Mouse (Mus musculus): ENCODE results near the gene N4bp2l2. TPM values are rescaled to one million over a fixed set of nuclear protein-coding genes. Genes with fewer than 3 reads are reported as not detected.

The N4bp2l2 gene
- polyA plus RNA-seq, 1 experiment from 2014 or later: 38.3 TPM

GRCm38 (mm10) chr5:150629272-150629671, 36.7 kb downstream of the N4bp2l2 start:
- 96% methylated on average over 1 of the region's 1 CpGs for WGBS
- Histone ChIP-seq H3K4me1 (replicated peaks) (no peaks in the 10 kb centered on the region), H3K4me3 (replicated peaks) (no peak overlapping the region), H3K27me3 (replicated peaks) (no peaks in the 10 kb centered on the region), H3K9me3 (no peaks in the 10 kb centered on the region), H3K36me3 (no peaks in the 10 kb centered on the region), H3K9ac (no peak overlapping the region), H3K27ac (no peak overlapping the region), H3K4me2 (replicated peaks) (no peak overlapping the region)
- no peak for ATAC-seq

GRCm38 (mm10) chr5:150625528-150625927, 40.5 kb downstream of the N4bp2l2 start:
- Histone ChIP-seq H3K9me3 (no peaks in the 10 kb centered on the region), H3K4me2 (replicated peaks) (no peak overlapping the region), H3K27me3 (replicated peaks) (no peaks in the 10 kb centered on the region), H3K4me3 (replicated peaks) (no peak overlapping the region), H3K36me3 (no peaks in the 10 kb centered on the region), H3K9ac (no peak overlapping the region), H3K27ac (no peak overlapping the region), H3K4me1 (replicated peaks) (no peaks in the 10 kb centered on the region)
- 50% methylated on average over 7 of the region's 7 CpGs for WGBS
- peak; percentile 93 for ATAC-seq

- Histone ChIP-seq H3K27ac (no peak overlapping the region), H3K4me3 (replicated peaks) (no peak overlapping the region), H3K36me3 (no peaks in the 10 kb centered on the region), H3K4me2 (replicated peaks) (no peak overlapping the region), H3K27me3 (replicated peaks) (no peaks in the 10 kb centered on the region), H3K9me3 (no peaks in the 10 kb centered on the region), H3K9ac (no peak overlapping the region), H3K4me1 (replicated peaks) (no peaks in the 10 kb centered on the region)
- no peak for ATAC-seq
- 22% methylated on average over 1 of the region's 1 CpGs for WGBS
Observed at GRCm38 (mm10) chr5:150622792-150623191, 43.2 kb downstream of the N4bp2l2 start.

- H3K4me1 ChIP-seq (replicated peaks): no peaks in the 10 kb centered on the region
- no peaks in the 10 kb centered on the region for H3K36me3 ChIP-seq
- H3K27me3 ChIP-seq (replicated peaks): no peaks in the 10 kb centered on the region
Observed at GRCm38 (mm10) chr5:150621592-150621991, 44.4 kb downstream of the N4bp2l2 start.

GRCm38 (mm10) chr5:150620588-150621135, 45.3 kb downstream of the N4bp2l2 start:
- ATAC-seq: no peak
- WGBS: 74% methylated on average over 7 of the region's 7 CpGs
- H3K4me3 ChIP-seq (replicated peaks): no peak overlapping the region
- H3K27me3 ChIP-seq (replicated peaks): no peaks in the 10 kb centered on the region
- no peak overlapping the region for H3K27ac ChIP-seq
- H3K4me2 ChIP-seq (replicated peaks): no peak overlapping the region
- no peak overlapping the region for H3K9ac ChIP-seq
- no peaks in the 10 kb centered on the region for H3K36me3 ChIP-seq
- H3K9me3 ChIP-seq: no peaks in the 10 kb centered on the region
- H3K4me1 ChIP-seq (replicated peaks): no peaks in the 10 kb centered on the region

More at GRCm38 (mm10) chr5:150621592-150621991, 44.4 kb downstream of the N4bp2l2 start:
- H3K9ac ChIP-seq: no peak overlapping the region
- no peak overlapping the region for H3K4me2 ChIP-seq (replicated peaks)
- no peak for ATAC-seq
- no peak overlapping the region for H3K4me3 ChIP-seq (replicated peaks)
- no peaks in the 10 kb centered on the region for H3K9me3 ChIP-seq
- no peak overlapping the region for H3K27ac ChIP-seq
- 86% methylated on average over 3 of the region's 3 CpGs for WGBS

GRCm38 (mm10) chr5:150618599-150619355, 47.2 kb downstream of the N4bp2l2 start:
- Histone ChIP-seq H3K4me1 (replicated peaks) (no peaks in the 10 kb centered on the region), H3K9me3 (no peaks in the 10 kb centered on the region), H3K27ac (no peak overlapping the region), H3K36me3 (no peaks in the 10 kb centered on the region), H3K27me3 (replicated peaks) (no peaks in the 10 kb centered on the region), H3K4me2 (replicated peaks) (no peak overlapping the region), H3K4me3 (replicated peaks) (no peak overlapping the region), H3K9ac (no peak overlapping the region)
- no peak for ATAC-seq
- 88% methylated on average over 10 of the region's 10 CpGs for WGBS

GRCm38 (mm10) chr5:150616731-150617130, 49.3 kb downstream of the N4bp2l2 start:
- WGBS: 65% methylated on average over 3 of the region's 3 CpGs
- no peaks in the 10 kb centered on the region for H3K4me1 ChIP-seq (replicated peaks)
- ATAC-seq: no peak
- no peaks in the 10 kb centered on the region for H3K36me3 ChIP-seq
- no peak overlapping the region for H3K4me2 ChIP-seq (replicated peaks)
- H3K27ac ChIP-seq: no peak overlapping the region
- no peak overlapping the region for H3K4me3 ChIP-seq (replicated peaks)
- H3K9me3 ChIP-seq: no peaks in the 10 kb centered on the region
- H3K9ac ChIP-seq: no peak overlapping the region
- H3K27me3 ChIP-seq (replicated peaks): no peaks in the 10 kb centered on the region

- Histone ChIP-seq H3K27me3 (replicated peaks) (no peaks in the 10 kb centered on the region), H3K36me3 (no peaks in the 10 kb centered on the region), H3K4me2 (replicated peaks) (no peak overlapping the region), H3K9me3 (no peaks in the 10 kb centered on the region), H3K9ac (no peak overlapping the region), H3K27ac (no peak overlapping the region), H3K4me3 (replicated peaks) (no peak overlapping the region), H3K4me1 (replicated peaks) (no peaks in the 10 kb centered on the region)
- 79% methylated on average over 2 of the region's 2 CpGs for WGBS
- ATAC-seq: no peak
Observed at GRCm38 (mm10) chr5:150616216-150616615, 49.8 kb downstream of the N4bp2l2 start.

GRCm38 (mm10) chr5:150614054-150614453, 51.9 kb downstream of the N4bp2l2 start:
- WGBS: 87% methylated on average over 2 of the region's 2 CpGs

GRCm38 (mm10) chr5:150611697-150612096, 54.3 kb downstream of the N4bp2l2 start:
- WGBS: 43% methylated on average over 12 of the region's 12 CpGs
- Histone ChIP-seq H3K9ac (no peak overlapping the region), H3K27me3 (replicated peaks) (no peaks in the 10 kb centered on the region), H3K36me3 (no peaks in the 10 kb centered on the region), H3K27ac (no peak overlapping the region), H3K4me3 (replicated peaks) (no peak overlapping the region), H3K9me3 (no peaks in the 10 kb centered on the region), H3K4me2 (replicated peaks) (no peak overlapping the region), H3K4me1 (replicated peaks) (no peaks in the 10 kb centered on the region)
- peak; percentile 53 for ATAC-seq

More at GRCm38 (mm10) chr5:150614054-150614453, 51.9 kb downstream of the N4bp2l2 start:
- H3K27ac ChIP-seq: no peak overlapping the region
- H3K4me1 ChIP-seq (replicated peaks): no peaks in the 10 kb centered on the region
- H3K9me3 ChIP-seq: no peaks in the 10 kb centered on the region
- no peak overlapping the region for H3K9ac ChIP-seq
- ATAC-seq: no peak
- H3K4me3 ChIP-seq (replicated peaks): no peak overlapping the region
- H3K4me2 ChIP-seq (replicated peaks): no peak overlapping the region
- no peaks in the 10 kb centered on the region for H3K27me3 ChIP-seq (replicated peaks)
- H3K36me3 ChIP-seq: no peaks in the 10 kb centered on the region

GRCm38 (mm10) chr5:150611136-150611535, 54.8 kb downstream of the N4bp2l2 start:
- H3K4me3 ChIP-seq (replicated peaks): no peak overlapping the region
- 64% methylated on average over 1 of the region's 1 CpGs for WGBS
- H3K9ac ChIP-seq: no peak overlapping the region
- ATAC-seq: no peak
- no peaks in the 10 kb centered on the region for H3K36me3 ChIP-seq
- no peaks in the 10 kb centered on the region for H3K27me3 ChIP-seq (replicated peaks)
- H3K27ac ChIP-seq: no peak overlapping the region
- H3K4me2 ChIP-seq (replicated peaks): no peak overlapping the region
- H3K9me3 ChIP-seq: no peaks in the 10 kb centered on the region
- H3K4me1 ChIP-seq (replicated peaks): no peaks in the 10 kb centered on the region

GRCm38 (mm10) chr5:150607631-150608030, 58.4 kb downstream of the N4bp2l2 start:
- Histone ChIP-seq H3K27ac (no peak overlapping the region), H3K4me1 (replicated peaks) (no peaks in the 10 kb centered on the region), H3K36me3 (no peaks in the 10 kb centered on the region), H3K4me3 (replicated peaks) (no peak overlapping the region), H3K9ac (no peak overlapping the region), H3K4me2 (replicated peaks) (no peak overlapping the region), H3K27me3 (replicated peaks) (no peaks in the 10 kb centered on the region), H3K9me3 (no peaks in the 10 kb centered on the region)
- WGBS: 88% methylated on average over 8 of the region's 8 CpGs
- ATAC-seq: no peak

GRCm38 (mm10) chr5:150606131-150606530, 59.9 kb downstream of the N4bp2l2 start:
- 96% methylated on average over 6 of the region's 6 CpGs for WGBS
- no peaks in the 10 kb centered on the region for H3K27me3 ChIP-seq (replicated peaks)
- ATAC-seq: no peak

More at GRCm38 (mm10) chr5:150606131-150606530, 59.9 kb downstream of the N4bp2l2 start:
- Histone ChIP-seq H3K36me3 (no peaks in the 10 kb centered on the region), H3K9me3 (no peaks in the 10 kb centered on the region), H3K9ac (no peak overlapping the region), H3K4me3 (replicated peaks) (no peak overlapping the region), H3K4me1 (replicated peaks) (no peaks in the 10 kb centered on the region), H3K27ac (no peak overlapping the region), H3K4me2 (replicated peaks) (no peak overlapping the region)
